Mouse (Mus musculus) cerebellum, adult 2 months (tissue): ENCODE measurements around the gene Pbx2. TPM values are rescaled to one million over a fixed set of nuclear protein-coding genes. Genes with fewer than 3 reads are reported as not detected.

Experiments
- DNase-seq, 2 experiments: peaks; one replicate each; pipeline ENCODE4 v3.0.0; 2021
- H3K27ac ChIP-seq: fragments of 200-500 bp; 2 replicates; pipeline ENCODE4 v1.5.1; 2012; ENCODE audit warnings: low read length, control low read depth, inconsistent platforms; ENCODE audit not compliant: insufficient read depth
- H3K27me3 ChIP-seq: fragments of 200-500 bp; 2 replicates; pipeline ENCODE4 v1.6.1; 2012; ENCODE audit warnings: inconsistent platforms, mild to moderate bottlenecking, low read length, moderate library complexity; ENCODE audit not compliant: control insufficient read depth, insufficient read depth
- H3K4me1 ChIP-seq: fragments of 200-500 bp; 2 replicates; pipeline ENCODE4 v1.6.1; 2011; ENCODE audit warnings: low read length; ENCODE audit not compliant: control insufficient read depth, insufficient read depth
- H3K4me3 ChIP-seq: fragments of 200-500 bp; replicated peaks from 2 replicates; pipeline ENCODE3; 2011; ENCODE audit warnings: mild to moderate bottlenecking, low read depth, low read length, control low read depth; ENCODE audit not compliant: insufficient read depth
- CTCF ChIP-seq: fragments of 200-500 bp; IDR thresholded peaks from 2 replicates; pipeline ENCODE4 v1.5.1; 2011; ENCODE audit warnings: low read depth, mild to moderate bottlenecking, control low read depth, low read length, moderate library complexity, borderline replicate concordance; ENCODE audit not compliant: insufficient read depth
- POLR2A ChIP-seq: fragments of 200-500 bp; IDR thresholded peaks from 2 replicates; pipeline ENCODE4 v1.6.1; 2011; ENCODE audit warnings: low read length, control low read depth, borderline replicate concordance; ENCODE audit not compliant: insufficient read depth
- WGBS: fragments of 180-500 bp; shearing (Covaris S2); methylation state at CpG from one replicate; pipeline ENCODE4 v1.1.7; 2018; 5-methylcytosine and 5-hydroxymethylcytosine counted together
- polyA plus RNA-seq: library from polyadenylated mRNA; depleted of rRNA; stranded (reverse); fragments of >200 nt; gene quantifications from 2 replicates; pipeline ENCODE4 v1.2.3, GENCODE M21; 2012

Gene Pbx2
- polyA plus RNA-seq, 1 experiment, result 69.5 TPM

GRCm38 (mm10) chr17:34582528-34582927 is 8.5 kb upstream of the Pbx2 start:
- no peak overlapping the region for H3K27ac ChIP-seq
- 82% methylated on average over 12 of the region's 12 CpGs for WGBS
- no peaks in the 10 kb centered on the region for H3K27me3 ChIP-seq
- no peak for TF ChIP-seq POLR2A
- no peak for TF ChIP-seq CTCF
- H3K4me1 ChIP-seq, result 0 out of 2 replicates have a peak, but pooled peaks cover 4% of the 10 kb centered on the region
- H3K4me3 ChIP-seq, result no peak overlapping the region
- no peak for DNase-seq

- H3K27ac ChIP-seq, result no peak overlapping the region
- no peak overlapping the region for H3K4me3 ChIP-seq
- H3K4me1 ChIP-seq, result peaks cover 8% of the 10 kb centered on the region; the same call in 1 of the 2 replicates
- no peaks in the 10 kb centered on the region for H3K27me3 ChIP-seq
- DNase-seq, result peak in 1 of 2 experiments; percentile 24
- WGBS, result 30% methylated on average over 7 of the region's 7 CpGs
- TF ChIP-seq CTCF (no peak), POLR2A (no peak)
Observed at GRCm38 (mm10) chr17:34583397-34583796, 7.7 kb upstream of the Pbx2 start.

GRCm38 (mm10) chr17:34583819-34584218 is 7.2 kb upstream of the Pbx2 start:
- no peak for TF ChIP-seq CTCF
- TF ChIP-seq POLR2A, result no peak
- no peak overlapping the region for H3K27ac ChIP-seq
- WGBS, result 83% methylated on average over 8 of the region's 8 CpGs
- DNase-seq, result no peak
- peaks cover 8% of the 10 kb centered on the region; the same call in 1 of the 2 replicates for H3K4me1 ChIP-seq
- H3K27me3 ChIP-seq, result no peaks in the 10 kb centered on the region
- no peak overlapping the region for H3K4me3 ChIP-seq

GRCm38 (mm10) chr17:34585121-34585520 is 5.9 kb upstream of the Pbx2 start:
- Histone ChIP-seq H3K4me1 (peaks cover 8% of the 10 kb centered on the region; the same call in 1 of the 2 replicates), H3K27ac (no peak overlapping the region), H3K4me3 (no peak overlapping the region), H3K27me3 (no peaks in the 10 kb centered on the region)
- 67% methylated on average over 8 of the region's 8 CpGs for WGBS
- TF ChIP-seq POLR2A (no peak), CTCF (no peak)
- peak in 1 of 2 experiments; percentile 33 for DNase-seq

GRCm38 (mm10) chr17:34585877-34586771 is 4.9 kb upstream of the Pbx2 start:
- peak overlapping the region; percentile 71 for H3K4me3 ChIP-seq
- TF ChIP-seq POLR2A (no peak), CTCF (no peak)
- WGBS, result 15% methylated on average over 32 of the region's 32 CpGs
- H3K27me3 ChIP-seq, result no peaks in the 10 kb centered on the region
- peaks cover 18% of the 10 kb centered on the region; the same call in 1 of the 2 replicates for H3K4me1 ChIP-seq
- H3K27ac ChIP-seq, result peak overlapping the region; percentile 81
- DNase-seq, result peak in 1 of 2 experiments; percentile 33

GRCm38 (mm10) chr17:34586796-34587422 is 4.2 kb upstream of the Pbx2 start:
- under 1% methylated on average over 38 of the region's 38 CpGs for WGBS

GRCm38 (mm10) chr17:34587423-34587811 is 3.6 kb upstream of the Pbx2 start:
- under 1% methylated on average over 50 of the region's 50 CpGs for WGBS
- Histone ChIP-seq H3K27ac (peak overlapping the region; percentile 93), H3K4me3 (peak overlapping the region; percentile 78), H3K27me3 (no peaks in the 10 kb centered on the region), H3K4me1 (peaks cover 23% of the 10 kb centered on the region; the same call in 1 of the 2 replicates)
- DNase-seq, result peak; percentile 98
- no peak for TF ChIP-seq CTCF
- TF ChIP-seq POLR2A, result peak; percentile 97

More at GRCm38 (mm10) chr17:34586796-34587422, 4.2 kb upstream of the Pbx2 start:
- peaks cover 23% of the 10 kb centered on the region; the same call in 1 of the 2 replicates for H3K4me1 ChIP-seq
- DNase-seq, result peak; percentile 89 to 91
- H3K27me3 ChIP-seq, result no peaks in the 10 kb centered on the region
- peak overlapping the region; percentile 81 for H3K27ac ChIP-seq
- TF ChIP-seq POLR2A, result no peak
- TF ChIP-seq CTCF, result no peak
- peak overlapping the region; percentile 71 for H3K4me3 ChIP-seq
